Mouse (Mus musculus) naive thymus-derived CD4-positive, alpha-beta T cell, adult 5 months (primary cell): ENCODE measurements around the gene Tmem143. TPM values are rescaled to one million over a fixed set of nuclear protein-coding genes. Genes with fewer than 3 reads are reported as not detected.

Experiments used
- polyA plus RNA-seq: library from polyadenylated mRNA; unstranded; fragments of 100-300 nt; shearing (Covaris generic); gene quantifications from one replicate; pipeline ENCODE4 v1.2.1, GENCODE M21; 2017

Gene Tmem143
- 3.1 TPM for polyA plus RNA-seq

GRCm38 (mm10) chr7:45896517-45897257 is at the start of gene Tmem143, which contains the start of gene Syngr4:
Gene Tmem143 (plus strand): TSS chr7:45896941.
Gene Syngr4 (minus strand): TSS chr7:45896714.

GRCm38 (mm10) chr7:45872624-45873023 is 24.1 kb upstream of the Tmem143 start, which contains the start of gene Kdelr1:
Gene Kdelr1 (plus strand): TSS chr7:45872772.

GRCm38 (mm10) chr7:45878278-45878677 is 18.5 kb upstream of the Tmem143 start, which contains the start of gene Grin2d:
Gene Grin2d (minus strand): TSS chr7:45878378.

GRCm38 (mm10) chr7:45921242-45921621 is 24.5 kb downstream of the Tmem143 start, which contains the start of gene Emp3:
Gene Emp3 (minus strand): TSS chr7:45921404.

GRCm38 (mm10) chr7:45923762-45924428 is 27.2 kb downstream of the Tmem143 start, which contains the start of gene Ccdc114:
Gene Ccdc114 (plus strand): TSS chr7:45924072.

Other genes starting within 250 kb of the Tmem143 start
- gene Fut2, start 230.5 kb upstream of the Tmem143 start, polyA plus RNA-seq, result not detected
- gene Ntn5, start 212.9 kb upstream of the Tmem143 start, polyA plus RNA-seq, result 0.26 TPM
- gene Sec1, start 202.5 kb upstream of the Tmem143 start, polyA plus RNA-seq, result 0.16 TPM
- gene Car11, start 197.1 kb upstream of the Tmem143 start, polyA plus RNA-seq, result 4.5 TPM
- 15.3 TPM for gene Dbp, start 191.9 kb upstream of the Tmem143 start, polyA plus RNA-seq
- 1,856 TPM for gene Rpl18, start 181.5 kb upstream of the Tmem143 start, polyA plus RNA-seq
- gene Sphk2, start 178.9 kb upstream of the Tmem143 start, polyA plus RNA-seq, result 19.2 TPM
- 0.36 TPM for gene Fam83e, start 175.7 kb upstream of the Tmem143 start, polyA plus RNA-seq
- gene Spaca4, start 171.1 kb upstream of the Tmem143 start, polyA plus RNA-seq, result not detected
- not detected for gene Lmtk3, start 113.2 kb upstream of the Tmem143 start, polyA plus RNA-seq
- gene Sult2b1, start 112.3 kb upstream of the Tmem143 start, polyA plus RNA-seq, result 4.7 TPM
- gene Cyth2, start 82.4 kb upstream of the Tmem143 start, polyA plus RNA-seq, result 138 TPM
- gene Kcnj14, start 72.2 kb upstream of the Tmem143 start, polyA plus RNA-seq, result 0.17 TPM
- 39.5 TPM for gene Grwd1, start 66.0 kb upstream of the Tmem143 start, polyA plus RNA-seq
- 47.7 TPM for gene Kdelr1, start 24.2 kb upstream of the Tmem143 start, polyA plus RNA-seq
- 0.66 TPM for gene Grin2d, start 18.6 kb upstream of the Tmem143 start, polyA plus RNA-seq
- not detected for gene Syngr4, start 227 bp upstream of the Tmem143 start, polyA plus RNA-seq
- gene Emp3, start 24.5 kb downstream of the Tmem143 start, polyA plus RNA-seq, result 369 TPM
- gene Ccdc114, start 27.1 kb downstream of the Tmem143 start, polyA plus RNA-seq, result 2.1 TPM
- not detected for gene Abcc6, start 133.4 kb downstream of the Tmem143 start, polyA plus RNA-seq
- gene Nomo1, start 136.8 kb downstream of the Tmem143 start, polyA plus RNA-seq, result 32.6 TPM
- not detected for gene Kcnj11, start 203.8 kb downstream of the Tmem143 start, polyA plus RNA-seq